Comparison of ENCODE assay signal across 22 mouse cellular contexts in the genomic region with DNA sequence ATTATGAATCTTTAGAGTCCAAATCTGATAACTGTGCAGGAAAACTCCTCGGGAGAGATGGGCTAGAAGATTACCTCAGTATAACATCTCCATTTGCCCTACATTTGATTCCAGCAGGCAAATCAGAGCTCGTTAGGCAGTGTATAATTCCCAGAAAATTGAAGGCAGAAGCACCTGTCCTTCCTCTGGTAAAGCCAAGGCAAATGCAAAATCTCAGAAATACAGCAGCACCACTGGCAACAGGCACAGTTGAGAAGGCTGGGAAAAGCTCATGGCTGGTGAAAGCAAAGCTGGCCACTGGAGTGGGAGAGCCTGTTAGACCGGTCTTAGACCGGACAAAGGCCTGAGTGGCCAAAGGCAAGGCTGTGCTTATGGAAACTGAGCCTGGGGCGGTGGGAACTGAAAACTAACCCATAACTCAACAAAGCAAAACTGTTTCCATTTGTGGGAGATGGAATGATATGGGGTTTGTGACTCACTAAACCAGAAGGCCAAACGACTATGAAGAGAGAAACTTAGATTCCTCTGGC. TPM values are rescaled to one million over a fixed set of nuclear protein-coding genes. Genes with fewer than 3 reads are reported as not detected.
DNase-seq lines count a peak whose midpoint lies in the region; ATAC-seq and TF ChIP-seq lines count a peak whose summit lies in the region.
"Had no signal": no experiment of that assay in that cellular context is flagged by ENCODE, and none has a peak within 500 bp of the region (broad histone marks: within the 10 kb centered on the region; RNA-seq: fewer than 3 reads in every experiment).

No protein-coding gene starts in this region.

- no peaks in the 10 kb centered on the region for H3K27me3 ChIP-seq in kidney, adult 2 months (replicated peaks; ENCODE audit: control insufficient read depth, insufficient read depth, low read length)
- H3K27me3 ChIP-seq in kidney, embryonic 14.5 days (ENCODE audit: control insufficient read depth, insufficient read depth, low read length): no peaks in the 10 kb centered on the region
- no peaks in the 10 kb centered on the region for H3K27me3 ChIP-seq in kidney, embryonic 16.5 days (ENCODE audit: insufficient read depth, low read length)
- H3K27me3 ChIP-seq in forebrain, embryonic 15.5 days: no peaks in the 10 kb centered on the region
- H3K27me3 ChIP-seq: embryonic facial prominence, embryonic 13.5 days; forebrain, embryonic 13.5 days; heart, embryonic 15.5 days; hindbrain, embryonic 13.5 days had no signal

- no peaks in the 10 kb centered on the region for H3K36me3 ChIP-seq in kidney, adult 2 months (ENCODE audit: control insufficient read depth, insufficient read depth, low read length)
- no peaks in the 10 kb centered on the region for H3K36me3 ChIP-seq in kidney, embryonic 14.5 days (ENCODE audit: control insufficient read depth, insufficient read depth, low read length)
- H3K36me3 ChIP-seq in kidney, embryonic 16.5 days (ENCODE audit: insufficient read depth, low read length): no peaks in the 10 kb centered on the region
- no peaks in the 10 kb centered on the region for H3K36me3 ChIP-seq in forebrain, embryonic 15.5 days
- H3K36me3 ChIP-seq: embryonic facial prominence, embryonic 13.5 days; heart, embryonic 15.5 days; hindbrain, embryonic 13.5 days had no signal

- H3K4me1 ChIP-seq in kidney, adult 2 months (ENCODE audit: control insufficient read depth, insufficient read depth, low read length): no peaks in the 10 kb centered on the region
- H3K4me1 ChIP-seq in kidney, embryonic 14.5 days (ENCODE audit: control insufficient read depth, insufficient read depth, low read length): no peaks in the 10 kb centered on the region
- H3K4me1 ChIP-seq in kidney, embryonic 16.5 days (ENCODE audit: insufficient read depth, low read length): no peaks in the 10 kb centered on the region
- no peaks in the 10 kb centered on the region for H3K4me1 ChIP-seq in forebrain, embryonic 15.5 days
- H3K4me1 ChIP-seq: embryonic facial prominence, embryonic 13.5 days; forebrain, embryonic 13.5 days; heart, embryonic 15.5 days; hindbrain, embryonic 13.5 days had no signal

- DNase-seq in kidney, adult 2 months: peak; percentile 12
- DNase-seq in urinary bladder, postnatal 14 days (ENCODE audit: low spot score): peak; percentile 62
- DNase-seq in urinary bladder, adult 2 months (ENCODE audit: low spot score): no peak
- DNase-seq in thymus, postnatal 25 days: no peak
- DNase-seq in frontal cortex, postnatal 10 days (ENCODE audit: low spot score in 2 of 2): no peak
- DNase-seq: adrenal gland, postnatal 14 days; cerebellum, adult 11-12 months; cerebellum, adult 9-10 months; cerebellum, postnatal 25 days; gastrocnemius, postnatal 36 days; heart, adult 2 months; heart, postnatal 14 days had no signal

- no peak for TF ChIP-seq CTCF in kidney, adult 2 months (conservative IDR thresholded peaks at IDR 0.05; ENCODE audit: insufficient read depth, insufficient read length, low read depth, low read length)

- TF ChIP-seq POLR2A in kidney, adult 2 months (IDR thresholded peaks at IDR 0.05; ENCODE audit: low read depth, low read length): no peak

- H3K9me3 ChIP-seq in kidney, embryonic 14.5 days (ENCODE audit: control insufficient read depth, low read length): no peaks in the 10 kb centered on the region
- no peaks in the 10 kb centered on the region for H3K9me3 ChIP-seq in kidney, embryonic 16.5 days (ENCODE audit: low read length)
- H3K9me3 ChIP-seq in forebrain, embryonic 15.5 days: no peaks in the 10 kb centered on the region
- H3K9me3 ChIP-seq: embryonic facial prominence, embryonic 13.5 days; forebrain, embryonic 13.5 days; heart, embryonic 15.5 days; hindbrain, embryonic 13.5 days had no signal

- no peak for ATAC-seq in kidney, embryonic 14.5 days (ENCODE audit: low FRiP score, low TSS enrichment)
- ATAC-seq in kidney, embryonic 16.5 days (ENCODE audit: low FRiP score, low TSS enrichment): 0 out of 2 replicates have a peak, but pooled peaks have one; percentile 39
- ATAC-seq in forebrain, embryonic 15.5 days (replicated peaks): no peak
- ATAC-seq: activated CD4-positive, CD25-positive, alpha-beta regulatory T cell, adult 4 months; forebrain, embryonic 13.5 days; Patski had no signal

- H3K4me3 ChIP-seq in kidney, adult 2 months (ENCODE audit: insufficient read depth, low read depth, low read length): no peak overlapping the region
- no peak overlapping the region for H3K4me3 ChIP-seq in kidney, embryonic 14.5 days (ENCODE audit: low read length)
- no peak overlapping the region for H3K4me3 ChIP-seq in kidney, embryonic 16.5 days (ENCODE audit: low read length)
- H3K4me3 ChIP-seq in forebrain, embryonic 15.5 days: no peak overlapping the region
- H3K4me3 ChIP-seq: embryonic facial prominence, embryonic 13.5 days; forebrain, embryonic 13.5 days; heart, adult 2 months; heart, embryonic 15.5 days; hindbrain, embryonic 13.5 days had no signal

- H3K9ac ChIP-seq in kidney, embryonic 14.5 days (ENCODE audit: low read depth, low read length): no peak overlapping the region
- H3K9ac ChIP-seq in kidney, embryonic 16.5 days (replicated peaks; ENCODE audit: low read length): no peak overlapping the region
- no peak overlapping the region for H3K9ac ChIP-seq in forebrain, embryonic 15.5 days (replicated peaks)
- H3K9ac ChIP-seq: embryonic facial prominence, embryonic 13.5 days; forebrain, embryonic 13.5 days; heart, embryonic 15.5 days; hindbrain, embryonic 13.5 days had no signal

- no peak overlapping the region for H3K4me2 ChIP-seq in kidney, embryonic 14.5 days (replicated peaks; ENCODE audit: low read depth, low read length)
- no peak overlapping the region for H3K4me2 ChIP-seq in kidney, embryonic 16.5 days (replicated peaks; ENCODE audit: low read depth, low read length)
- no peak overlapping the region for H3K4me2 ChIP-seq in forebrain, embryonic 15.5 days (replicated peaks)
- H3K4me2 ChIP-seq: embryonic facial prominence, embryonic 13.5 days; forebrain, embryonic 13.5 days; heart, embryonic 11.5 days; heart, embryonic 15.5 days; hindbrain, embryonic 13.5 days had no signal

- H3K27ac ChIP-seq in kidney, adult 2 months (ENCODE audit: insufficient read depth, low read depth, low read length): no peak overlapping the region
- no peak overlapping the region for H3K27ac ChIP-seq in kidney, embryonic 14.5 days (ENCODE audit: low read depth, low read length)
- no peak overlapping the region for H3K27ac ChIP-seq in kidney, embryonic 16.5 days (ENCODE audit: low read length)
- no peak overlapping the region for H3K27ac ChIP-seq in forebrain, embryonic 15.5 days (replicated peaks)
- H3K27ac ChIP-seq: embryonic facial prominence, embryonic 13.5 days; forebrain, embryonic 13.5 days; heart, adult 2 months; heart, embryonic 15.5 days; hindbrain, embryonic 13.5 days had no signal

- WGBS in kidney, adult 2 months: 72% methylated on average over 6 of the region's 6 CpGs
- WGBS in kidney, embryonic 14.5 days: 67% methylated on average over 6 of the region's 6 CpGs
- WGBS in kidney, embryonic 16.5 days: 67% methylated on average over 6 of the region's 6 CpGs
- WGBS in forebrain, embryonic 15.5 days: 83% methylated on average over 6 of the region's 6 CpGs

RNA-seq across cellular contexts. Expression of a gene that starts 15.1 kb away (rescaled TPM):
- polyA plus RNA-seq in kidney, adult 2 months (2012; rRNA removed): 75.9 and 82.0 TPM in 2 replicates
- polyA plus RNA-seq in kidney, embryonic 14.5 days (2014; fragmentation: Nextera tagmentation; extraction: Ambion mirVana): 1.4 and 2.5 TPM in 2 replicates
- 0.54 and 0.68 TPM in 2 replicates for polyA plus RNA-seq in urinary bladder, adult 2 months (2012; rRNA removed)
- polyA plus RNA-seq in kidney, embryonic 16.5 days (2015; fragmentation: Nextera tagmentation; extraction: Ambion mirVana): 4.5 and 5.4 TPM in 2 replicates
- 0.57 and 0.72 TPM in 2 replicates for polyA plus RNA-seq in forebrain, embryonic 15.5 days (2015; fragmentation: Nextera tagmentation; extraction: Ambion mirVana)
- polyA plus RNA-seq: Patski had no signal

Comparison
In these comparisons a context has a peak if more than half of its experiments do, and no peak if none do; other contexts are left out.
1. DNase-seq: peak in kidney, adult 2 months (single experiment) and urinary bladder, postnatal 14 days (single experiment); none in urinary bladder, adult 2 months (single experiment), thymus, postnatal 25 days (single experiment) and frontal cortex, postnatal 10 days (0 of 2).
2. RNA of a gene that starts 15.1 kb away (polyA plus RNA-seq): 75.9 to 82.0 TPM in kidney, adult 2 months; 4.5 to 5.4 TPM in kidney, embryonic 16.5 days, 1.4 to 2.5 TPM in kidney, embryonic 14.5 days, 0.57 to 0.72 TPM in forebrain, embryonic 15.5 days and 0.54 to 0.68 TPM in urinary bladder, adult 2 months; every median in the first group is over 10 times any median in the second.